Mouse (Mus musculus): Measurements from ENCODE around the gene Lrpprc.

DNA sequence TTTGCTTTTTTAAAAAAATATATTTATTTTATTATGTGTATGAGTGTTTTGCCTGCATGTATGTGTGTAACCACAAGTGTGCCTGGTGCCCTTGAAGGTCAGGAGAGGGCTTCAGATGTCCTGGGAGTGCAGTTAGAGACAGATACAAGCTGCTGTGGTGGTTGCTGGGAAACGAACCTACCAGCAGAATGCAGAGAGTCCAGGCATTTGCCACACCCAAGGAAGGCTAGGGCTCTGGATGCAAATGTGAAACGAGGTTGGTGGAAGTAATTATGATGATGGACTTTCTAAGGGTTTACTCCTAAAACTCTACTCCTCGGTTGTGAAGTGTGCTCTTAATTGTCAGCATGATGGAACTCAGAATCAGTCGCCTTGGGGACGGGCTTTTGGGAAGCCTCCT, 1.4 kb upstream of the Lrpprc start:
- TF ChIP-seq CTCF (IDR thresholded peaks at IDR 0.05; ENCODE audit: extremely low read depth, insufficient read depth, insufficient read length, insufficient replicate concordance) (no peak), POLR2A (IDR thresholded peaks at IDR 0.05; ENCODE audit: low read depth, low read length) (no peak)
